Mouse (Mus musculus): ENCODE data around the gene Jchain.

DNA sequence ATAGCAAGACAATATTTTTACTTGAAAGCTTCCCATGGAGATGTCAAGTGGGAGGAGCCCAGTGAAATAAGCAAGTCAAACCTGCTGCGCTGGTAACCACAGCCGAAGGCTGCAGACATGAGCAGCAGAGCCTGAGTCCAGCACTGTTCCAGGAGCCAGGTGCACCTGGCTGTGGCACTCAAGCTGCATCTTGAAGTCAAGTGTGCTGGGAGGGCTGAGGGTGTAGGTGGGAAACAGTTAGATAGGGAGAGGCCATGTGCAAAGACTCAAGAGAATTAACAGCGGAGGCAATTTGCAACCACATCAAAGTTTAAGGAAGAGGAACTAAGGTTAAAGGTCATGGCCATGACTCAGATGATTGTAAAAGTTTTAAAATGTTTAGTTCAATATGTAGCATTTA is 27.9 kb downstream of the Jchain start:
- TF ChIP-seq CTCF (IDR thresholded peaks at IDR 0.05; ENCODE audit: insufficient read depth, low read depth, low read length) (no peak), POLR2A (IDR thresholded peaks at IDR 0.05; ENCODE audit: insufficient read depth, low read depth, low read length) (no peak)

Data from olfactory bulb, adult 2 months (tissue).